Mouse (Mus musculus) testis, postnatal 14 days (tissue): Measurements from ENCODE around the gene Aff1.

Source experiments
- DNase-seq: peaks from one replicate; pipeline ENCODE4 v3.0.0; 2021; ENCODE audit warnings: low spot score

Gene Aff1

DNA sequence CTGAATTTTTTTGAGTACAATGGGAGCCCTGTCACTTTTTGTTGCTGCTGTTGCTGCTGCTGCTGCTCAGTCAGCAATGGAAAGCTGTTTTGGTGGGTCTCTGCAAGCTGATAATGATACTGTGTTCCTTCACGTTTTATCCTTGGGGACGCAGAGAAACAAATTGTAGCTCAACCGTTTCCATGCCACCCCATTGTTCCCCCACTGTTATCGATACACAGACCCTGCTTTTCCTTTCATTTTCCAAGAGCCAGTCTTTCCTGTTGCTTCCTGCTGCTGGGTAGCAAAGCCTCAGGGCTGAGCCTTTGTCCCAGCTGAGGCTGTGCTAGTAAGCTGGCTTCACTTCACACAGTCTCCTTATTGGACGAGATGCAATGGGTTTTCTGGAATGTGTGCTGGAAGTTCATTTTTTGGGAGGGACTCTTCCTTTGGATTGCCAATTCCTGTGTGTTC is 81.0 kb downstream of the Aff1 start:
- DNase-seq = peak; percentile 49

DNA sequence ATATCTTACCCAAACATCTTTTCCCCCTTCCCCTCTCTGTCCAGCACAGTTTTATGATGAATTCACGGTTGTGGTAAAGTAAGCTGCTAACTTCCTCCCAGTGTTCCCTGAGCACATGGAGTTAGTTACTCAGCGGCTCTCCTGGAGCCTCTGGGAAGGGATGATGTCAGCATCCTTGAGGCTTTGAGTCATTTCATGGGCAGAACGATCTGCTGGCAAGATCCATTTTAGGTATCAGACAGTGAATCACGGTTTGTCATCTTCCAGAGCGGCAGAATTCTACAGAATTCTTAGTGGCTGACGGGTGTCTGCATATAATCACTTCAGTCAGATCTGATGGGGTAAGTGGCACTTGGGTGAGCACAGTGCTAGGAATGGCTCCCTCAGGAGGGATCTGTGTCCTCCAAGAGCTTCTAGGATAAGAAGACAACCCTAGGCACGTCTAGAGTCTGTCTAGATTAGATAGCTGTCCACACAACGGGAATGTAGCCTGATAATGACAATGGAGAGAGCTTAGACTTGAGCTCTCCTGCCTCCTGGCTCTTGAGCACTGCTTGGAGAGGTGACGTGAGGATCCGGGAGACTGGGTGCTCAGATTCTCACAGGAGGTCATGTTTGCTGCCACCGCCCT is 82.6 kb downstream of the Aff1 start:
- DNase-seq = no peak

DNA sequence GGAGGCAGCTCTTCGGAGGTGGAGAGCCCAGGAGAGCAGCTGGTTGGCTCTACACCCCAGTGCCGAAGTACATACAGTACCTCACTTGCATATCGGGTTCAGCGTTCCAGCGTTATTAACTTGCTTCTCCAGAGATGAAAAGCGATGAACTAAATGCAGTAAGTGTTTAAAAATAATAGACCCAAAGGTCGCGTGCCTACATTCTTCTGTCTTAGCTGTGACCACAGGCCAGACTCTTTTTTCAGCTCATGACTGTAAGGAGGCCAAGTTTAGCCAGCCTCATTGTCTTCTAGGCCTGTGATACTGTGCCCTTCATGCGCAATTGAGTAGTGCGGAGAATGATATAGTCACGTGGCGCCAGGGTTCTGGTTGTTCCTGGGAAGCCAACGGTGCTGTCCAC is 83.3 kb downstream of the Aff1 start:
- DNase-seq = no peak

DNA sequence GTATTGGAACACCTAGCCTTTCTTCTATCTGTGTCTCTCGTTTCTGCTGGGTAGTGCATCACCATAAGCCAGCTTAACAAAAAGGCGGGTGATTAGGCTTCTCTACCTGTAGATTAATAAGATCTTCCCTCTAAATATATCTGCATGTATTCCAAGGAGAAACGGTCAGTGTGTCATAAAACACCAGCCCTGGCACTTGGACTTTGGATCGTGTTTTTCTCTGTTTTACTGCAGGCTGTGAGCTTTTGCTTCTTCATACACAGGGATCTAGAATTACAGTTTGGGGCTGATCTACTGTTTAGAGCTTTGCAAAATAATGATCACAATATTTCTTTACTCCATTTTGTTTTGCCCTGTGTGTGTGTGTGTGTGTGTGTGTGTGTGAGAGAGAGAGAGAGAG is 84.7 kb downstream of the Aff1 start:
- DNase-seq = no peak

DNA sequence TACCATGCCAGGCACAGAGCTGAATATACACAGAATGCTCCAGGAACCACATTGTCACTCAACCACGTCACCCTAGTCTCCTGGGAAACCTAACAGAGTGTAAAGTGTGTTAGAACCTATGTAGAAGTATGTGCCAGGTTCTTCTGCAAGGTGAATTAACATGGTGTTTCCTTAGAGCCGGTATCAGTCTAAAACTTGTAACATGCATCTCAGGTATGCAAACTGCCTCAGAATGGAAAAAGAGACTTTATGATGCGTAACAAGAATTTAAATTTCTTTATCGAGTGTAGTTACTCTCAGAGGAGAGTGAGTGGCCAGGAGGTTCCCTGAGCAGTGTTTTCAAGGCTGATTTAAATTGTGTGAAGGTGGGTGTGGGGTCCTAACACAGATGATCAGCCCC is 85.3 kb downstream of the Aff1 start:
- DNase-seq = no peak

DNA sequence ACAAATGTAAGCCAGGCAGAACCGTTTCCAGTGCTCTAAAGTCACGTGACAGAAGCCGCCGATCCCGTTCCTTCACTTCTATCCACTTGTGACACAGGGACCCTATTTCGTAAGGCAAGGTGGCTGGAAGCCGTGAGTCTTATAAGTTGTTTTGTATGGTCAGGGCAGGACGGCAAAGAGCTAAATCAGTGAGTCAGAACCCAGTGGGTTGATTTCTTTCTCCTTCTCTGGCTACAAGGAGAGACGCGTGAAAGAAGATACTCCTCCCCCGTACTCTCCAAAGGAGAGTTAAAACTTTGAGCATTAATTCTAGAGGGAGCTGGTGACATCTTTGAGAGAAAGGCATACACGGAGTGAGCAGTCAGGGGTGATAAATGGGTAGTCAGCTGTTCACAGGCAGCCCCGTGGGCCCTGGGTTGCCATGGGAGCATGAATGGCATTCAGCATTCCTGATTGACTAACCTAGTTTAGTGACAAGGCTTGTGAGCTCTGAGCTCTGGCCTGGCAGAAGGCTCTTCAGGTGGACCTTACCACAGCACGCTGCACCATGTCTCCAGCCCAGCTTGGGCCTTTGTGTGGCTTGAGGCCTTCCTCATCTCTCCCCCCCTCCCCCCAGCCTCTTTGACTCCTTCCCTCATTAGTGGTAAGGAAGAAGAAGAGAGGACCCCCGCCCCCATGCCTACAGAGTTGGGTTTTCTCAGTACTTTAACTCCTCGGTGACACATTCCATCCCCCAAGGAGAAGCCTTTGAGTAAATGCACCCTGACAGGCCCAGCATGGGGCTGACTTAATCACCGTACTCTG is 86.3 kb downstream of the Aff1 start:
- DNase-seq = no peak

DNA sequence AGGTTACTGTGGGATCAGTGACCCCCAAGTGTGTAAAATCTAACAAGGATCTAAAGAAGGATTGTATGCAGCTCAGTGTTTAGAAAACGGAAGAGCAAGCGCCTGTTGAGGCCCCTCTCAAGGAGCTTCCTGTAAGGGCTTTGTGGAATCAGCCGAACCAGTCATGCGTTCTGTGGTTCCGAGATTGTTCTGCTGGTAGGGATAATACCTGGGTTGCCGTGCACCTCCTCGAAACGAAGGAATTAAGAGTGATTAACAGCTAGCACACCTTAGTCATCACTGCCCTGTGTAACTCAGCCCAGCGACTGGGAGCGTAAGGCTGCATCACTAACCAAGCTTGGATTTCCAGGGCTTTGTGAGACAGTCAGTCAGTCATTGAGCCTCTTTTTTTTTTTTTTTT is 87.7 kb downstream of the Aff1 start:
- DNase-seq = no peak

DNA sequence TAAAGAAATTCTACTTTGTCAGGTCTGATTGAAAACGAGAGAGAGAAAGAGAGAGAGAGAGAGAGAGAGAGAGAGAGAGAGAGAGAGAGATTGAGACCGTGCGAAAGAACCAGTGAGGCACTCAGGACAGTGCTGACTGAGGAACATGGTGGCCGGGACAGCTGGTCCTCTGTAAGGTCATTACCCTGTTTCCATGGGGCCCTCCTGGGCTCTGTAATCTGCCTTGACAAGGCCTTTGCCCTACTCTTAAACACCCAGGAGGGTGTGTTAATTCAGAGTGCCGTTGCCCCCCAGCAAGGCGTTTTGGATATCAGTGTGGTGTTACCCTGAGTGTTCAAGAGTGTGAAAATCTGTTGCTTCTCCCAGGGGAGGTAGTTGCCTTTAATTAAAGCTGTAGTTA is 88.1 kb downstream of the Aff1 start:
- DNase-seq = no peak

DNA sequence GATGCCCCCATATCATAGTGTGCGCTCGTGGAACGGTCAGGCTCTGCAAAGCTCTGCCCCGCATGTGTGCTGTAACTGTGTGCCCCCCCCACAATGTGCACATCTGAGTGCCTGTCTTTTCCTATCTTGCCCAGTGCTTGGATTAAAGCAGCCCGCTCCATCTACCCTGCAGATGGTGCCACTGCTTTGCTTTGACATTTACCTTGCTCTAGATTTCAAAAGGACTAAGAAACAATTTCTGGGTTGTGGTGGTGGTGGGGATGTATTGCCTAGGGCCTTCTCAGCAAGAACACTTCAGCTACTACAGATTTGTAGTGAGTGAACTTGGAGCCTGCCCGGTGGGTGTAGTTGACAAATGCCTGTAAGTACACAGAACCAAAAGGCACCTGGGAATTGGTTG is 88.7 kb downstream of the Aff1 start:
- DNase-seq = no peak

DNA sequence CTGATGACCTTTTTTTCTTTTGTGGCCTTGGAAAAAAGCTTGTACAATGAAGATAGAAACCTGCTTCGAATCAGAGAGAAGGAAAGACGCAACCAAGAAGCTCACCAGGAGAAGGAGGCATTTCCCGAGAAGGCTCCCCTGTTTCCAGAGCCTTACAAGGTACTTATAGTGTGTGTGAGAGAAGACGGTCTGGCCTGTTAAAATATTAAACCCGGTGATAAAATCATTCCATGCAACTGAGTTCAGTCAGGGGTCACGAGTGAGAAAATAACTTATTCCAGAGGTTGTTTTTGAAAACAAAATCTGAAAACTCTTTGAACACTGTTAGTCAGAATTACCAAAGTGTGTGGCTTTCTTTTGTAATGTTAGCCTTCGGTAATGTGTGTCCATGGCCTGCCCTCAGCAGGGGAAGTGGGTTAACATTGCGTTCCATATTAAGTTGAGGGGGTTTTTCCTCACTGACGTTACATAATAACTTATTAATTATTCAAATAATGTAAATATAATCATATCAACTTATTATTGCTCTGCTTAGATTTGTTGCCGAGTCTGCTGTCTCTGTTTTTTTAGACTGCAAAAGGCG is 91.0 kb downstream of the Aff1 start:
- DNase-seq = no peak

DNA sequence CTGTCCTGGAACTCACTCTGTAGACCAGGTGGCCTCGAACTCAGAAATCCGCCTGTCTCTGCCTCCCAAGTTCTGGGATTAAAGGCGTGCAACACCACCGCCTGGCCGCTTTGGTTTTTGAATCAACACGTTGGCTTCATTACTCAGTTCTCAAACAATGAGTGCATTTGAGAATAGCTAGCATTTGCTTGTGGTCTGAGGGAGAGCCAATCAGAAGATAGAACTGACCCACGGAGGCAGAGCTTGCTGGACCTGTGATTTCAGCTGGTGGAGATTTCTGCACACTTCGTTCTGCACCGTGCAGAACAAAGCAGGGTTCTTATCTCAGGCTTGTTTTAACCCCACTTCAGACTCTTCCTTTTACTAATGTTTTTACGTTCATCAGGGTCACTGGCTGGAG is 93.9 kb downstream of the Aff1 start:
- no peak for DNase-seq

DNA sequence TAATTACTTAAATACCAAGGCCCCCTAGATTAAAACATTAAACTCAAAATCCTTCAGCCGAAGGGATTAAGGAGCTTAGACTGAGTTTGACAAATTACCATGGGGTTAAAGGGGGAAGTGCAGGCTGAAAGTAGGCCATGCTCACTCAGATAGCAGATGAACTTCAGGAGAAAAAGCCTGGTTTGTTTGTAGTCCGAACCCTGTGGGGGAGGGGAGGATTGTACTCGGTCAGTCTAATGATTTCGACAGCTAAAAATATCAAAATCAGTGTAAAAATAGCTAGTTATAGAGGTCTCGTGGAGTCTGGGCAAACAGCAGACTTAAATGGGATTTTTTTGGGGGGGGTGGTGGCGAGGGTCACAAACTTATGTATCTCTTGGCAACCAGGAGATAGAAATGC is 96.3 kb downstream of the Aff1 start:
- DNase-seq = no peak

DNA sequence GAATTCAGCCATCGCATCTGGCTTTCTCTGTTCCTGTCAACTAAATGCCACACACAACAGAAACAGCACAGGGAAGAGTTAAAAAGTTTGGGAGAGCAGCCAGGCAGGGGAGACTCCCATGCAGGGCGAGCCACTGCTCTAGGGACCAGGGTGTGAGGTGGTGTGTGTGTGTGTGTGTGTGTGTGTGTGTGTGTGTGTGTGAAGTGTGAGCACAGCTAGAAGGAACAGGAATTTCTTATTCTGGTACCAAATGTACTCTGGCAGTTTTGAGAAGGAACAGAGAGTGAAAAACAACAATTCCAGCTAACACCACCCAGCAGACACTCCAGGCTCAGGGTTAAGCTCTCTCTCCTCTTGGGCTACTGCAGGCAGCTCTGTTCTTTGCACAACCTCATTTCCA is 96.8 kb downstream of the Aff1 start:
- peak; percentile 60 for DNase-seq

DNA sequence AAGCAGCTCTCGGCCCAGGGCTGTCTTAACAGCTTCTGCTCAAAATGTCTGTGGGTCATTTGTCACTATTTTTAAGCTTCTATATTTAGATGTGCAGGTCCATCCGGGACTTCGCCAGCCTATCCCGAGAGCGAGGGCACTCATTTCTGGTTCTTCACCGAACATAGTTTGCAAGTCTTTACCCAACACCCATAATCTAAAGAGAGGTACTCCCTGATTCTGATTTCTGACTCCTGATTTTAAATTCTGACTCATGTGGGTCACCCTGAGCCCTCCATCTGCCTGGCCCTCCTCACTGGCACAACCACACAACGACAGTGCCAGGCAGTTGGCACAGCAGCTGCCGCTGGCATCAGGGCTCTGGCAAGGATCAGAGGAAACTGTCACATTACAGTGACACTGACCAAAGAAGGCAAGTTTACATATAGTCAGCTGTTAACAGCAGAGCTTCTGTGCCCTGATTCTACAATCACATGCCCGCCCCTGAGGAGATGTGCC is 97.5 kb downstream of the Aff1 start:
- DNase-seq = no peak

DNA sequence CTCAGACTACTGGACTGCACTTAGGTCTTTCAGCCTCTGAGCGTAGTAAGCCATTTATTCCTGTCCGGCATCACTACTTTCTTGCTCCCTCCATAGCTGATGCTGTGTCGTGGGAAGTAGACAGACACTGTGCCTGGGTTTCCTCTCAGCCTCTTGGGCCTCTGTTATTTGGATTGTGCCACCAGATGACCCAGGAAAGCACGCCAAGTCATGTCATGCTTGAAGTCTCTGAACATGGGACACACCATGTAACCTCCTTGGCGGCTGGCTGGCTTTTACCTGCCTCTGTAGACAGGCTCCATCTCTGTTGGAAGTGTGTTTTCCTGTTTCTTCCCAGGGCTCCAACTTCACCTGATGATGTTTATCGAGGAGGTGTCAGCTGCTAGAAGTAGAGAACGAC is 99.6 kb downstream of the Aff1 start:
- no peak for DNase-seq

DNA sequence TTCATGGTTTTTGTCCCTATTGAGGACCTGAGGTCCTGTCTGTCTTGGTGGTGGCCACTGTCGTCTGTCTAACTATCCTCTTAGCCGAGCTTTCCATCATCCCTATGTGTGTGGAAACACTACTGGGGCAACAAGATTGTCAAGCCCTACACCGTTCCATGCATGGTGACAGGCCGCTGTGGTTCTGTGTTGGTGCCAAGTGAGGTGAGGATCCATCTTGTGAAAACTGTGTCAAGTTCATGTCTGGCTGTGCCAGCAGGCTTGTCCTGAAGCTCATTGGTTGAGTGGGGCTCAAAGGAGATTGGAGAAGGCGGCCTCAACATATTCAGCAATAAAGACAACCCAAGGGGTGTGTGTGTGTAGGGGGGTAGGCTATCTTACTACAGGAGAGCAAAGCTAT is 102.9 kb downstream of the Aff1 start:
- no peak for DNase-seq

DNA sequence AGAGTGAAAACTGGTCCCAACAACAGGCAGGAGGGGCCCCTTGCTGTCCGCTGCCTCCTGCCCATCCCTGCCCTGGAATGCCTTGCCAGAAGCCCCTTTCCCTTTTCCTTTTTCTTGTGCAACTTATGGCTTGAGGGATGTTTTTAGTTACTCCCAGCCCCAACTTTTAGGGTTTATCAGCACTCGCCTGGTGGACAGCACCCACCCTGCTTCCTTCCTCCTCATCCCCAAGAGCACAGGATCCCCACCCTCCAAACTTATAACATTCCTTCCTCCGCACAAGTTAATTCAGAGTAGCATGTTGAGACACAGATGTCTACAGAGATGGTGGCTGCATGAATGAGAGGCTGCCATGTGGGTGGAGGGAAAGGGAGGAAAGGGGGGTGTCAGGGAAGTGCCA is 103.9 kb downstream of the Aff1 start:
- no peak for DNase-seq

DNA sequence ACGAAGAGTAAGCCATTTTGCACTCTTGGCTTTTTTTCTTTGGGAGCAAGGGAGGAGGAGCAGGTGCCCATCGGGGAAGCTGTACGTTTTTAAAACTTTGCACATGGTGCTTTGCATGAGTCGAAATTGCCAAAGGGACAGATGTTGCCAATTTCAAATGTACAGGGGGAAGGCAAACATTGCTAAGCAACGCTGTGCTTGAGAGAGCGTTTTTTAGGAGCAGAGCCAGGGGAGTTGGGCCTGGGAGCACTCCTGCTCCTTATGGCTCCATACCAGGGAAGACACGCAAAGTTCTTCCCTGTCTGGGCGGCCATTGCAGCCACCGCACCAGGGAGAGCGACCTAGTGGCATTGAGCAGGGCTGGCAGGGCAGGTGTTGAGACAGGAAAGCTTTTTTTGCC is 105.6 kb downstream of the Aff1 start:
- no peak for DNase-seq

DNA sequence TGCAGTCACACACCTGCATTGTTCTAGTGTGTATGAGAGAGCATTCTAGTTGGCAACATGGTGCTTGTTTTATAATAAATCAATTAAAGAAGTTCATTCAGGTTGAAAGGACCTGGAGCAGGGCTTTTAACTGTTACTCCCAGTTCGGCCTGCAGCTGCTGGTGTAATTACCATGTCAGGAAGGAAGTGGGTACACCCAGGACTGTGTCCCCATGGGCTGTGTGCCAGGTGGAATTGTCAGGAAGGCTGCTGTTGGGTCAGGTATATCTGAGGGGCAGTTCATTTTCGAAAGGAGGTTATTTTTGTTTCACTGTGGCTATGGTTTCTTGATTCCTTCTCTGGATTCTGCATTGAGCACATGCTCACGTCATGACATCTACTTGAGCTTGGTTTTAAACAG is 107.3 kb downstream of the Aff1 start:
- no peak for DNase-seq

DNA sequence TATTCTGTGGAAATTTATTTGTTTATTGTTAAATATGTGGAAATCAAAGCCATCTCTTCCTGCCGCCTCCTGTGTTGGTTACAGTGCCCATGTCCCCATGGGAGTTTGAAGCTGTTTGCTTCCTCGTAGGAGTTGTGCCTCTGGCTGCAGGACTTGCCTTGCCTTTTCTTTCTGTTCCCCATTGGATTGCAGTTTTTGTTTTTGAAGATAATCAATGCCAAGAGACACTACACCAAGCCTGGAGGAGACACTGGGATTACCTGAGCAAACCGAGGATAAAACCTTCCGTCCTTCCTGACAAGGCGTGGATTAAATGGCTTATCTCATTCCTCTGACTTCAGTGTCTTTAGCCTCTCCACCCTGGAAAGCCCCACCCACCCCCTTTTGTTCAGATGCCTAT is 107.8 kb downstream of the Aff1 start:
- no peak for DNase-seq

DNA sequence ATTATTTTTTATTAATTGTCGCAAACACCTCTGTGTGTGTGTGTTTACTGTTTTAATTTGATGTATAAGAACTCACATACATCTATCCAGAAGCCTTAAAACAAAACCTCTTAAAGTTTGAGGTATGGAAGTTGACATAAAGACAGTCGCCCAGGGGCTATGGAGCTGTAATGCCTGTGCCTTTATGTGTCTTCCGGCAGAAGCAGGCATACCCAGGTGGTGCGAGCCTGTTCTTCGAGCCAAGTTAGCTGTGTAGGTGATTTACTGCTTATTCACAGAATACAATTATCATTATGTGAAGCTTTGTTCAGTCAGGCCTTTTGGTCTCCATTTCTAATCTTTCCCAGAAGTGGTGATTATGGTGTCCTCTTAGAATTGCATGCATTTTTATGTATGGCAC is 111.2 kb downstream of the Aff1 start:
- DNase-seq = no peak

DNA sequence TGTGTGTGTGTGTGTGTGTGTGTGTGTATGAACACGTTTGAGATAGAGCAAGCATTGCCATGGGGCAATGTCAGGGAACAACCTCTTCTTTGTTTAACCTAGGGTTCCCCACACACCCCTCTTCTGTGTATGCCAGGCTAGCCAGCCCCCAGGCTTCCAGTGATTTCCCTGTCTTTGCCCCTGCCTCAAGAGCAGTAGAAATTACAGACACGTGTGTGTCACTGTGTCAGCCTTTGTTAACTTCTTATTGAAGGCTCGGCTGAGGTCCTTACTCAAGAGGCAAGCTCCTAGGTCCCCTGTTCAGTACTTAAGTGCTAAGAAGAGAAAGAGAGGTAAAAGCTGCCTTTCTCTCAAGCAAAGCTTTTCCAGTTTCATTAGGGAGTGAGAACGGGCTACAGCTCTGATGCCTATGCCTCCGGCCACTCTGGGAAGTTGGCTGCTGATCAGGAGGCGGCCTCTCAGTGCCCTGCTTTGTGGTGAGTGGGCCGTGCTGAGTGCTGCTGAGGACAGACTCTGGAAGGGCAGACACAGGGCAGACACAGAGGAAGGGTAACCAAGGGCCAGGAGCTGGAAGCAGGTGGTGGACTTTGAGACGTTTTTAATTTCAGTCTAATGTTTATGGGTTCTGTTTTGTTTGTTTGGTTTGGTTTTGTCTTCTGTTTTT is 111.9 kb downstream of the Aff1 start:
- no peak for DNase-seq
